Mouse (Mus musculus): ENCODE results near the gene Tra2a. TPM values are rescaled to one million over a fixed set of nuclear protein-coding genes. Genes with fewer than 3 reads are reported as not detected.

Tra2a gene
- polyA plus RNA-seq, 1 experiment from 2014 or later, result 26.3 TPM

GRCm38 (mm10) chr6:49194536-49194935, 69.3 kb downstream of the Tra2a start:
- no peak overlapping the region for H3K9ac ChIP-seq (replicated peaks)
- no peaks in the 10 kb centered on the region for H3K27me3 ChIP-seq (ENCODE audit: insufficient read depth, low read length)
- no peak for TF ChIP-seq CTCF (IDR thresholded peaks at IDR 0.05; ENCODE audit: low read depth)
- TF ChIP-seq EP300 (IDR thresholded peaks at IDR 0.05; ENCODE audit: low read depth), result no peak
- H3K4me2 ChIP-seq (ENCODE audit: low read depth, low read length), result no peak overlapping the region
- no peak overlapping the region for H3K4me3 ChIP-seq (ENCODE audit: low read depth, low read length)
- no peaks in the 10 kb centered on the region; the same call in 1 of the 2 replicates for H3K4me1 ChIP-seq (ENCODE audit: insufficient read depth)
- DNase-seq, result no peak
- ATAC-seq, result no peak
- H3K9me3 ChIP-seq (ENCODE audit: low read length), result peaks cover 7% of the 10 kb centered on the region
- 87% methylated on average over 4 of the region's 4 CpGs for WGBS (ENCODE audit: insufficient replicate concordance)
- no peak overlapping the region for H3K27ac ChIP-seq (ENCODE audit: low read depth)
- no peaks in the 10 kb centered on the region; the same call in 1 of the 2 replicates for H3K36me3 ChIP-seq (replicated peaks; ENCODE audit: insufficient read depth, low read length)

Other genes with a start within 250 kb of the Tra2a start
- gene Gpnmb, start 227.5 kb downstream of the Tra2a start, polyA plus RNA-seq (2015; fragmentation: Nextera tagmentation; extraction: Ambion mirVana), result 0.52 and 0.53 TPM in 2 replicates
- gene Malsu1, start 190.2 kb downstream of the Tra2a start, polyA plus RNA-seq (2015; fragmentation: Nextera tagmentation; extraction: Ambion mirVana), result 54.5 and 55.5 TPM in 2 replicates
- gene Igf2bp3, start 49.1 kb downstream of the Tra2a start, polyA plus RNA-seq (2015; fragmentation: Nextera tagmentation; extraction: Ambion mirVana), result 29.7 and 31.3 TPM in 2 replicates
- gene Ccdc126, start 55.2 kb upstream of the Tra2a start, polyA plus RNA-seq (2015; fragmentation: Nextera tagmentation; extraction: Ambion mirVana), result 3.6 and 3.8 TPM in 2 replicates
- 2.5 and 3.6 TPM in 2 replicates for gene Fam221a, start 103.7 kb upstream of the Tra2a start, polyA plus RNA-seq (2015; fragmentation: Nextera tagmentation; extraction: Ambion mirVana)
- not detected in 2 replicates for gene Stk31, start 131.6 kb upstream of the Tra2a start, polyA plus RNA-seq (2015; fragmentation: Nextera tagmentation; extraction: Ambion mirVana)

All from liver, postnatal 0 days (tissue).